Comparison of ENCODE assay signal across 1 mouse cellular context in genomic region chr11:80510124-80510523, GRCm38 (mm10).
A peak's percentile ranks its signal among the peaks of the same experiment; 100 is the strongest.
TF ChIP-seq lines count a peak whose summit lies in the region.

No protein-coding gene starts in this region.

TF ChIP-seq in CH12.LX, 34 proteins besides CTCF, POLR2A, EP300 and RAD21 (continued from another document):
- no peak for TF ChIP-seq USF1 (IDR thresholded peaks at IDR 0.05; ENCODE audit: low read depth, low read length)
- TF ChIP-seq ZNF384 (IDR thresholded peaks at IDR 0.05; ENCODE audit: low read depth, low read length), result no peak
- TF ChIP-seq ZMIZ1 (IDR thresholded peaks at IDR 0.05; ENCODE audit: low read depth, low read length), result no peak
- TF ChIP-seq MYC (IDR thresholded peaks at IDR 0.05; ENCODE audit: low read depth, low read length), result 0 out of 2 replicates have a peak, but pooled peaks have one; percentile 16
- no peak for TF ChIP-seq MEF2A (IDR thresholded peaks at IDR 0.05; ENCODE audit: borderline replicate concordance, low read depth, low read length)
- 0 out of 2 replicates have a peak, but pooled peaks have one; percentile 32 for TF ChIP-seq TCF12 (IDR thresholded peaks at IDR 0.05; ENCODE audit: low read depth, low read length)
- TF ChIP-seq UBTF (IDR thresholded peaks at IDR 0.05; ENCODE audit: low read depth, low read length), result no peak
- TF ChIP-seq JUN (IDR thresholded peaks at IDR 0.05; ENCODE audit: insufficient read depth, low read depth, low read length), result no peak
- no peak for TF ChIP-seq ELF1 (IDR thresholded peaks at IDR 0.05; ENCODE audit: low read depth, low read length)
- no peak for TF ChIP-seq RCOR1 (conservative IDR thresholded peaks at IDR 0.05; ENCODE audit: low read depth, low read length)
- TF ChIP-seq NELFE (IDR thresholded peaks at IDR 0.05; ENCODE audit: low read depth, low read length), result no peak
- TF ChIP-seq USF2 (conservative IDR thresholded peaks at IDR 0.05; ENCODE audit: low read depth, low read length), result no peak
- TF ChIP-seq GABPA (IDR thresholded peaks at IDR 0.05; ENCODE audit: insufficient replicate concordance, low read depth, low read length), result no peak
- TF ChIP-seq JUND (conservative IDR thresholded peaks at IDR 0.05; ENCODE audit: low read depth, low read length), result no peak
- 0 out of 2 replicates have a peak, but pooled peaks have one; percentile 49 for TF ChIP-seq CHD2 (IDR thresholded peaks at IDR 0.05; ENCODE audit: low read length)
- TF ChIP-seq POLR2AphosphoS2 (IDR thresholded peaks at IDR 0.05; ENCODE audit: low read depth, low read length), result no peak
